Mouse (Mus musculus): ENCODE measurements around the gene Evc2. TPM values are rescaled to one million over a fixed set of nuclear protein-coding genes. Genes with fewer than 3 reads are reported as not detected.
A peak's percentile ranks its signal among the peaks of the same experiment; 100 is the strongest.

The Evc2 gene
- polyA plus RNA-seq, 1 experiment from 2014 or later, result 1.2 TPM

DNA sequence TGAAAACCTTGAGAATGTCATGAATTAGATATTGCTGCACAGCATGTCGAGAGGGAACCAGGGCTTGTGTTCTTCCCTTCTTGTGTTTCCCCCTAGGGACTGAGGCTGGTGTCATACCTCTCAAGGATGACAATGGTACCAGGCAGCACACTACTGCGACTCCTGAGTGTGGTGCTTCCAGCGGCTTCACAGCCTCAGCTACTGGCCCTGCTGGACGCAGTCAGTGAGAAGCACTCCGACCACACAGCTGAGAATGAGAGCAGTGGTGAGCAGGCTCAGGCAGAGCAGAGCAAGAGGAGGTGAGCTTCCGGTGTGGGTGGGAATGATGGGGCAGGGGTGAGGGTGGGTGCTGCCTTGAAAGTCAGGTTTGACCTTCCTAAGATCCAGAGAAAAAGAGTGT, 80.7 kb downstream of the Evc2 start:
- H3K9ac ChIP-seq, result no peak overlapping the region
- H3K4me1 ChIP-seq (replicated peaks), result no peaks in the 10 kb centered on the region
- no peak overlapping the region for H3K4me3 ChIP-seq (replicated peaks)
- WGBS (ENCODE audit: insufficient replicate concordance), result 73% methylated on average over 6 of the region's 6 CpGs
- ATAC-seq (ENCODE audit: insufficient read depth), result no peak
- no peaks in the 10 kb centered on the region for H3K9me3 ChIP-seq (replicated peaks)
- H3K27me3 ChIP-seq, result no peaks in the 10 kb centered on the region
- H3K27ac ChIP-seq (replicated peaks), result no peak overlapping the region
- no peak overlapping the region for H3K4me2 ChIP-seq
- no peaks in the 10 kb centered on the region for H3K36me3 ChIP-seq (replicated peaks)

DNA sequence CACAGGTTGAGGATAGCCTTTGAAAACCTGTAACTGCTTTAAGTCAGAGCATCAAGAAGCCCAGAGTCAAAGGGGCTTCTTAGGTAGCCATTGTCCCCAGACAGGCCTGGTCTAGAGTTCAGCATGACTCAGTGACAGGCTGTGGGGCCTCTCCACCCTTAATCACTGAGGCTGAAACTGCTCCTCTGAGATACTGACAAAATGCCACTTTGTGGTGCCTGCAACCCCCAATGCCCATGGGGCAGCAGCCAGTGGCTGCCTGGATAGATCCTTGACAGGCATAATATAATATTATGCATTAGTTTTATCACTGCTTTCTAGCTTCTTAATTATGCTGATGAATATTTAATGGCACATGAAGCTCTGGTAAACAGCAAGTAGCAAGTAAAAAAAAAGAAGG, 88.9 kb downstream of the Evc2 start:
- Histone ChIP-seq H3K4me3 (replicated peaks) (no peak overlapping the region), H3K27me3 (no peaks in the 10 kb centered on the region), H3K9ac (no peak overlapping the region), H3K4me2 (no peak overlapping the region), H3K27ac (replicated peaks) (no peak overlapping the region), H3K36me3 (replicated peaks) (no peaks in the 10 kb centered on the region), H3K4me1 (replicated peaks) (no peaks in the 10 kb centered on the region), H3K9me3 (replicated peaks) (no peaks in the 10 kb centered on the region)
- no peak for ATAC-seq (ENCODE audit: insufficient read depth)

DNA sequence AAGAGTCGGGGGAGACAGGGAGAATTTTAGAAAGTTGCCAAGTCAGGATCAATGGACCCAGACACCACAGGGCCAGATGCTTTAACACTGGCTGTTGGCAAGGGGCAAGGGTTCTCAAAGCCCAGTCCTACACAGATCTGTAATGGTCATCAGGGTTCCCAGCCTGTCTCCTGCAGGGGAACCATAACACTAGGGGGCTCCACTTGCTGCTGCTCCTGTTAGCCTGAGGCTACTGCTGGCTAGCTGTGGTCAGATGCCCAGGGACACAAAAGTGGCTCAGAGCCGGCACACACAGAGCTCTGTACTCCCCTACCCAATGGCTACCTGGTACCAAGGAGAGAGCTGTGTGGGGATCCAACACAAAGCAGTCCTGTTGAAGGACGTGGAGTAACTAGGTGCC, 97.1 kb downstream of the Evc2 start:
- no peaks in the 10 kb centered on the region for H3K4me1 ChIP-seq (replicated peaks)
- no peak for ATAC-seq (ENCODE audit: insufficient read depth)
- H3K27ac ChIP-seq (replicated peaks), result no peak overlapping the region
- 51% methylated on average over 3 of the region's 3 CpGs for WGBS (ENCODE audit: insufficient replicate concordance)
- H3K36me3 ChIP-seq (replicated peaks), result no peaks in the 10 kb centered on the region
- H3K27me3 ChIP-seq, result no peaks in the 10 kb centered on the region
- no peaks in the 10 kb centered on the region for H3K9me3 ChIP-seq (replicated peaks)
- no peak overlapping the region for H3K4me3 ChIP-seq (replicated peaks)
- no peak overlapping the region for H3K4me2 ChIP-seq
- H3K9ac ChIP-seq, result no peak overlapping the region

DNA sequence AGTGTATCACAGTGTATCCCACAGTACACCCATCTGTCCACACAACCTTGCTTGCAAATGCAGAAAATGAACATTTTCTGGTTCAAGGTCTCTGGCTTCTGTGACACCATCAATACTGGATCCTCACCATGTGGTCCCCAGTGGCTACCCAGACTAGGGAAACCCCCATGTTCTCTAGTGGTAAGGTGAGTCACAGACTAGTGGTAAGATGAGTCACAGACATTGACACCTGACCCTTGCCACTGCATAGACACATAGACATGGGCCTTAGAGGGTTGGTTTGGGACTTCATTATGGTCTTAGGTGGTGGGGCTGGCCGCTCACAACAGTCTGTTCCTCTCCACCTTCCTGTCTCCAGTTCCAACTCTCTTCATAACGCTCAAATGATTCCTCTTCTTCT, 104.5 kb downstream of the Evc2 start:
- H3K9me3 ChIP-seq (replicated peaks), result no peaks in the 10 kb centered on the region
- H3K4me1 ChIP-seq (replicated peaks), result no peaks in the 10 kb centered on the region
- 0 out of 2 replicates have a peak, but pooled peaks cover 2% of the 10 kb centered on the region for H3K27me3 ChIP-seq
- H3K4me3 ChIP-seq (replicated peaks), result no peak overlapping the region
- no peak overlapping the region for H3K27ac ChIP-seq (replicated peaks)
- H3K9ac ChIP-seq, result no peak overlapping the region
- H3K36me3 ChIP-seq (replicated peaks), result no peaks in the 10 kb centered on the region
- no peak for ATAC-seq (ENCODE audit: insufficient read depth)
- 54% methylated on average over 2 of the region's 2 CpGs for WGBS (ENCODE audit: insufficient replicate concordance)
- H3K4me2 ChIP-seq, result no peak overlapping the region

DNA sequence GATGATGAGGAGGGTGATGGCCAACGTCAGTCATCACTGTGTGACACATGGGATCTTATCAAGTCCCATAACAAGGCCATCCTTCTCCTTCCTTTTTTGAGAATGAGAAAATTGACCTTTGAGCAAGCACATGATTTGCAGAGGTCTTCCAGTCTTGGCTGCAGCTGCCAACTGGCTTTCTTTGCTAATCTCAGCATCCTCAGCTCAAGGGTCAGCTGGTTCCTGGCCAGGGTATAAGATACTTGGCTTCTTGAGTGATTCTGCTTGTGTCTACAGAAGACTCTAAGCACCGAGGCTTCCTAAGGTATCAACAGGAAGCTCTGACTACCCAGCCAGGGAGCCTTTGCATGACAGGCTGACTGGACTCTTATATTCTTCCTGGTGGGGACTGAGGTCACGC, 109.2 kb downstream of the Evc2 start:
- H3K4me1 ChIP-seq (replicated peaks), result no peaks in the 10 kb centered on the region
- no peak overlapping the region for H3K4me2 ChIP-seq
- H3K9me3 ChIP-seq (replicated peaks), result no peaks in the 10 kb centered on the region
- 42% methylated on average over 3 of the region's 3 CpGs for WGBS (ENCODE audit: insufficient replicate concordance)
- H3K9ac ChIP-seq, result no peak overlapping the region
- no peak overlapping the region for H3K4me3 ChIP-seq (replicated peaks)
- no peaks in the 10 kb centered on the region for H3K36me3 ChIP-seq (replicated peaks)
- H3K27ac ChIP-seq (replicated peaks), result no peak overlapping the region
- ATAC-seq (ENCODE audit: insufficient read depth), result no peak
- H3K27me3 ChIP-seq, result 0 out of 2 replicates have a peak, but pooled peaks cover 2% of the 10 kb centered on the region

DNA sequence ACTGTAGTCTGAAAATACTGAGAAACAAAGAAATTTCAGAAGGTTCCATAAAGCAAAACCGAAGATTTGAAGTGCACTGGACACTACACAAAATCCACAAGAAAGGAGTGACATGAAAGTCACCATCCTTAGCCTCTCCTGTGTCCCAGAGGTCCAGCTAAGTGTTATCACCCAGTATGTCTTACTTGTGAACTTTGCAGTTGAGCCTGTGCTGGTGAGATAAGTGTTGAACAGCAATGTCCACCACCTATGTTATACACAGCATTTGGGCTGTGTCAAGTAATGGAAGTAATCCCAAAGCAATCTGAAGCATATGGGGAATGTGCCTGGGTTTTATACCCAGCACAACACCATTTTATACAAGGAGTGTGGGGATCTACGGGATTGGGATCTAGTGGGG, 118.3 kb downstream of the Evc2 start:
- peak; percentile 86 for ATAC-seq (ENCODE audit: insufficient read depth)
- Histone ChIP-seq H3K27me3 (no peaks in the 10 kb centered on the region), H3K4me3 (replicated peaks) (peak overlapping the region; percentile 29), H3K9me3 (replicated peaks) (no peaks in the 10 kb centered on the region), H3K9ac (peak overlapping the region; percentile 45; the same call in 1 of the 2 replicates), H3K4me2 (peak overlapping the region; percentile 59), H3K36me3 (replicated peaks) (no peaks in the 10 kb centered on the region), H3K27ac (replicated peaks) (peak overlapping the region; percentile 95), H3K4me1 (replicated peaks) (peaks cover 27% of the 10 kb centered on the region)
- 32% methylated on average over 2 of the region's 2 CpGs for WGBS (ENCODE audit: insufficient replicate concordance)

DNA sequence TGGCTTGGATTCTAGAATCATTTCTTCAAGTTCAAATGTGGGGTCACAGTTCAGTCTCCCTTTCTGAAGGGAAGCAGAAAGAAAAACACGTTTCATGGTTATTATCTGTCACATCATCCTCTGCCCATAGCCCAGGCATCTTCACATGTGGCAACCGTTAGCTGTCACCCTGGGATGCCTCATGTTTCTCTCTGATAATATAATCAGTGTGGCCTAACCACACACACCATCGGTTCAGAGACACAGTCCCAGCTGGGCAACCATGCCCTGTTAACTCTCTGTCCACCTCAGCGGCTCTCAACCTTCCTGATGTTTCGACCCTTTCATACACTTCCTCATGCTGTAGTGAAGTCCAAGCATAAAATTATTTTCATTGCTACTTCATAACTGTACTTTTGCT, 118.9 kb downstream of the Evc2 start:
- H3K4me2 ChIP-seq, result peak overlapping the region; percentile 59
- H3K27me3 ChIP-seq, result no peaks in the 10 kb centered on the region
- H3K9ac ChIP-seq, result peak overlapping the region; percentile 45; the same call in 1 of the 2 replicates
- peak overlapping the region; percentile 29 for H3K4me3 ChIP-seq (replicated peaks)
- 33% methylated on average over 5 of the region's 5 CpGs for WGBS (ENCODE audit: insufficient replicate concordance)
- peak overlapping the region; percentile 95 for H3K27ac ChIP-seq (replicated peaks)
- H3K9me3 ChIP-seq (replicated peaks), result no peaks in the 10 kb centered on the region
- H3K4me1 ChIP-seq (replicated peaks), result peaks cover 27% of the 10 kb centered on the region
- H3K36me3 ChIP-seq (replicated peaks), result no peaks in the 10 kb centered on the region
- ATAC-seq (ENCODE audit: insufficient read depth), result peak; percentile 92

DNA sequence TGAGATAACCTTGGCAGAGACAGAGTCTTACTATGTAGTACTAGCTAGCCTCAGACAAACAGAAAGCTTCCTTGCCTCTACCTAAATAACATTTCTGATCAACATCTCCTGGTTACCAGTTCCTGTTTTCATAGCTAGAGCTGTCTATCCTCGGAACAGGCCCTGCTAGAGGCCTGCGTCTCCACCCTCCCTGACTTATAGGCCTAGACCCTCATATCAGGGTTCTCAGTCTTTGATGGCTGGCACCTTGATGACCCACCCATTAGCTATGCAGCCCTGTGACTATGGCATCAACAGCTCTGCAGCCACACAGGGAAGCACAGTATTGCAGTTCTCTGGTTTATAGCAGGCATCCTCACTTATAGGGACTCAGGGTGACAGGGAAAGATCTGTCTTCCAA, 119.5 kb downstream of the Evc2 start:
- WGBS (ENCODE audit: insufficient replicate concordance), result 38% methylated on average over 2 of the region's 2 CpGs
- H3K27me3 ChIP-seq, result no peaks in the 10 kb centered on the region
- H3K4me1 ChIP-seq (replicated peaks), result peaks cover 27% of the 10 kb centered on the region
- H3K4me2 ChIP-seq, result peak overlapping the region; percentile 19; the same call in 1 of the 2 replicates
- H3K4me3 ChIP-seq (replicated peaks), result no peak overlapping the region
- peak; percentile 76 for ATAC-seq (ENCODE audit: insufficient read depth)
- H3K36me3 ChIP-seq (replicated peaks), result no peaks in the 10 kb centered on the region
- no peaks in the 10 kb centered on the region for H3K9me3 ChIP-seq (replicated peaks)
- no peak overlapping the region for H3K9ac ChIP-seq
- H3K27ac ChIP-seq (replicated peaks), result peak overlapping the region; percentile 95

DNA sequence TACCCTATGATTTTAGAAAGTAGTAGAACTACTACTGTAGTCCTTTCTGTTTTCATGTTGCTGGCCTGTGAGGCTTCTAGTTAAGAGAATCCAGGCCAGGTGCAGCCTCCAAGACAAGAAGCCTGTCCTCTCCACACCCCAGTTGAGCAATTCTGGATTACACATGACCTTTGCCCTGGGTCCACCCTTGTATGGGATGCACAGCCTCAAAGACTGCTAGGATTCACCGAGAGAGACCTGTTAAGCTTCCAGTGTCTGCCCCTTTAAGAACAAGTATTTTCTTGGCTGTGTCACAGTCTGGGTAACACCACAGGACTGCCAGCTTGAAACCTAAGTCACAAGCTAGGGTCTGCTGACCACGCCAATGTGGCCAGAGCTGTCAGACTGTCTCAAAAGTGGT, 119.9 kb downstream of the Evc2 start:
- Histone ChIP-seq H3K27me3 (no peaks in the 10 kb centered on the region), H3K9me3 (replicated peaks) (no peaks in the 10 kb centered on the region), H3K4me2 (peak overlapping the region; percentile 19; the same call in 1 of the 2 replicates), H3K36me3 (replicated peaks) (no peaks in the 10 kb centered on the region), H3K4me1 (replicated peaks) (peaks cover 27% of the 10 kb centered on the region), H3K9ac (no peak overlapping the region), H3K4me3 (replicated peaks) (no peak overlapping the region), H3K27ac (replicated peaks) (peak overlapping the region; percentile 95)
- no peak for ATAC-seq (ENCODE audit: insufficient read depth)
- WGBS (ENCODE audit: insufficient replicate concordance), result 56% methylated on average over 2 of the region's 2 CpGs

DNA sequence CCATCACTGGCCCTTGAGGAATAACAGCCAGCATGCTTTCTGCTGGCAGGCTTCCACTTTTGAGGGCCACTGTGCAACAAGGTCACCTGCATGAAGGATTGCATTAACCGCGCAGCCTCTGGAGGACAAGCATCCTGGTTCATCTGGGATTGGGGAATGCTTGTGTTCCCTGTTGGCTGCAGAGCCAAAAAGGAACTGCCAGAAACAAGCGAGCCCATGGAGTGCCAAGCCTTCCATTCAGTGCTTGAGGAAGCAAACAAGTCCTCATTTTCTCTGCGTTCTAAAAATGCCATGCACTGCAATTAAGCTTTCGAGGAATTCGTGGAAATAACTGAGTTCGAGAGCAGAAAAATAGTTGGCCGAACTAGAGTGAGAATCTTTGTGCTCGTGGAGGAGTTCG, 127.2 kb downstream of the Evc2 start:
- Histone ChIP-seq H3K4me2 (no peak overlapping the region), H3K36me3 (replicated peaks) (no peaks in the 10 kb centered on the region), H3K27me3 (no peaks in the 10 kb centered on the region), H3K9ac (no peak overlapping the region), H3K4me1 (replicated peaks) (no peaks in the 10 kb centered on the region), H3K4me3 (replicated peaks) (no peak overlapping the region), H3K9me3 (replicated peaks) (no peaks in the 10 kb centered on the region), H3K27ac (replicated peaks) (no peak overlapping the region)
- WGBS (ENCODE audit: insufficient replicate concordance), result 79% methylated on average over 10 of the region's 10 CpGs
- no peak for ATAC-seq (ENCODE audit: insufficient read depth)

DNA sequence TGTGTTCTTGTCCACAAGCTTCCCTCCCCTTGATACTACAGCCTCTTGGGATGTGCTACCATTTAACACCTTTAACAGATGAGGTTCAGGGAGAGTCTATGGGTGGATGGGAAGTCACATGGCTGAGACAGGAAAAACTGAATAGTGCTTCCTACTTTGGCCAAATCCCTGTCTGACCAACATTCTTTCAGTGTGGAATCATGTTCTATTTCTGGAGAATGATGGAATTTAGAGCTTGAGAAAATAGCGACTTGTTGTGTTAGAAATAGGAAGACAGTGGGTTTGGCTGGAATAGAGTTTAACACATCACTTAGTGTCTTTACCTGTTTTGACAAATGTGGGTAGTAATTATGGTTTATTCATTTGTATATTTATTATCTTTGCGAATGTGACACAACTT, 129.3 kb downstream of the Evc2 start:
- Histone ChIP-seq H3K4me3 (replicated peaks) (no peak overlapping the region), H3K36me3 (replicated peaks) (no peaks in the 10 kb centered on the region), H3K9ac (no peak overlapping the region), H3K4me2 (no peak overlapping the region), H3K27me3 (no peaks in the 10 kb centered on the region), H3K27ac (replicated peaks) (no peak overlapping the region), H3K4me1 (replicated peaks) (peaks cover 9% of the 10 kb centered on the region), H3K9me3 (replicated peaks) (no peaks in the 10 kb centered on the region)
- ATAC-seq (ENCODE audit: insufficient read depth), result no peak
- WGBS (ENCODE audit: insufficient replicate concordance), result 42% methylated on average over 2 of the region's 2 CpGs

DNA sequence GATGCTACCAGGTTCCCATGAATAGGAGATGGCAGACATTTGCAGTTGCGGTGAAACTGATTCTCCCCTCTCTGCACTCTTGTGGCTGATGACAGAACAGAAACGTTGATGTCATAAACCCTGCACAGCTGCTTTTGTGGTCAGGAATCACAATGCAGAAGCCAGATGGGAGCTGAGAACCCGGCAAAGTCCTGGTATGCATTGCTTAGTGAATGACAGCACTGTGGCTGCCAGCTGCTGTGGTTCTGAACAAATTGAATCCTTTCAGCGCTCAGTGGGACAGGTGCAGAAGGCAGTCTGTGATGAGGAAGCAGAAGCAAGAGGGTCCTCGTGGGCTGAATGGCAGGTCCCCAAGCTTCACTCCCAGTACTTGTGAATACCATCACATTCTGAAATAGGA, 130.7 kb downstream of the Evc2 start:
- 46% methylated on average over 5 of the region's 5 CpGs for WGBS (ENCODE audit: insufficient replicate concordance)
- no peak for ATAC-seq (ENCODE audit: insufficient read depth)
- no peak overlapping the region for H3K4me3 ChIP-seq (replicated peaks)

More for the DNA sequence above, 130.7 kb downstream of the Evc2 start:
- Histone ChIP-seq H3K9me3 (replicated peaks) (no peaks in the 10 kb centered on the region), H3K4me1 (replicated peaks) (peaks cover 9% of the 10 kb centered on the region), H3K27ac (replicated peaks) (no peak overlapping the region), H3K9ac (no peak overlapping the region), H3K27me3 (no peaks in the 10 kb centered on the region), H3K36me3 (replicated peaks) (no peaks in the 10 kb centered on the region), H3K4me2 (no peak overlapping the region)
